Mouse (Mus musculus) erythroblast, adult 5-6 weeks (primary cell): Measurements from ENCODE around the gene Vat1l. TPM values are rescaled to one million over a fixed set of nuclear protein-coding genes. Genes with fewer than 3 reads are reported as not detected.

Experiments
- ATAC-seq: replicated peaks from 2 replicates; pipeline ENCODE4 v1.8.0; 2016; ENCODE audit warnings: moderate number of reproducible peaks, mild to moderate bottlenecking, moderate TSS enrichment, inconsistent platforms; ENCODE audit not compliant: poor library complexity, low FRiP score, severe bottlenecking
- total RNA-seq, 2 experiments: library from RNA; stranded (forward) in 1 of 2; stranded (reverse) in 1 of 2; fragments of 150-400 nt in 1 of 2; fragments of 200-764, 138-1000 nt in 1 of 2; gene quantifications; 2 replicates each; pipeline versions ENCODE4 v1.2.3 to v1.2.4; 2015 to 2017; ENCODE audit warnings: low replicate concordance in 2 of 2

The Vat1l gene
- total RNA-seq, 2 experiments from 2014 or later: not detected

GRCm38 (mm10) chr8:114374390-114374789, 169.0 kb downstream of the Vat1l start:
- no peak for ATAC-seq

- ATAC-seq: no peak
Observed at GRCm38 (mm10) chr8:114384189-114384588, 178.8 kb downstream of the Vat1l start.

GRCm38 (mm10) chr8:114387494-114387893, 182.1 kb downstream of the Vat1l start:
- no peak for ATAC-seq

- ATAC-seq: no peak
Observed at GRCm38 (mm10) chr8:114390465-114391254, 185.2 kb downstream of the Vat1l start.

- no peak for ATAC-seq
Observed at GRCm38 (mm10) chr8:114398326-114398725, 192.9 kb downstream of the Vat1l start.

GRCm38 (mm10) chr8:114399273-114399672, 193.9 kb downstream of the Vat1l start:
- no peak for ATAC-seq

GRCm38 (mm10) chr8:114401679-114402078, 196.3 kb downstream of the Vat1l start:
- ATAC-seq: no peak

GRCm38 (mm10) chr8:114411421-114411820, 206.0 kb downstream of the Vat1l start:
- ATAC-seq: no peak

GRCm38 (mm10) chr8:114417786-114418185, 212.4 kb downstream of the Vat1l start, which contains the start of gene Clec3a:
TSS of gene Clec3a (plus strand) at chr8:114418086.
- no peak for ATAC-seq

GRCm38 (mm10) chr8:114418486-114418885, 213.1 kb downstream of the Vat1l start:
- no peak for ATAC-seq

- ATAC-seq: no peak
Observed at GRCm38 (mm10) chr8:114418904-114419303, 213.5 kb downstream of the Vat1l start.

GRCm38 (mm10) chr8:114421544-114421943, 216.1 kb downstream of the Vat1l start:
- ATAC-seq: no peak

Other genes with a start within 250 kb of the Vat1l start
- gene Nudt7, start 72.1 kb upstream of the Vat1l start, total RNA-seq (2015; ENCODE audit: low replicate concordance): 6.7 and 15.2 TPM in 2 replicates
- 3.3 and 4.7 TPM in 2 replicates for gene Nudt7, start 72.1 kb upstream of the Vat1l start, total RNA-seq (2017; ENCODE audit: low replicate concordance)
- not detected in 2 replicates for gene Clec3a, start 212.5 kb downstream of the Vat1l start, total RNA-seq (2015; ENCODE audit: low replicate concordance)
- gene Clec3a, start 212.5 kb downstream of the Vat1l start, total RNA-seq (2017; ENCODE audit: low replicate concordance): not detected in 2 replicates
- 1.7 and 4.6 TPM in 2 replicates for gene Wwox, start 234.0 kb downstream of the Vat1l start, total RNA-seq (2015; ENCODE audit: low replicate concordance)
- 2.1 and 4.3 TPM in 2 replicates for gene Wwox, start 234.0 kb downstream of the Vat1l start, total RNA-seq (2017; ENCODE audit: low replicate concordance)